Mouse (Mus musculus) spleen, postnatal 4 days (tissue): ENCODE measurements at regions not wholly inside any gene's neighbourhood (a gene's known extent, or its start where the extent isn't known, plus 50 kb on each side); places are given as distances from the start of the nearest gene placed in this dataset.

Experiments
- DNase-seq, 2 experiments: peaks; one replicate each; pipeline ENCODE4 v3.0.0; 2022; ENCODE audit warnings: low spot score in 2 of 2

GRCm38 (mm10) chr4:32153356-32153755 lies 85.2 kb upstream of the Bach2 start:
- peak in 1 of 2 experiments; percentile 35 for DNase-seq

GRCm38 (mm10) chr4:32156965-32157364 lies 81.6 kb upstream of the Bach2 start:
- DNase-seq = no peak

- no peak for DNase-seq
These were observed 80.2 kb upstream of the Bach2 start for GRCm38 (mm10) chr4:32158451-32158850.

GRCm38 (mm10) chr4:32158886-32159285 lies 79.7 kb upstream of the Bach2 start:
- no peak for DNase-seq

GRCm38 (mm10) chr4:32160815-32161214 lies 77.8 kb upstream of the Bach2 start:
- DNase-seq = no peak

GRCm38 (mm10) chr4:32161871-32162656 lies 76.5 kb upstream of the Bach2 start:
- DNase-seq = no peak

- no peak for DNase-seq
These were observed 75.8 kb upstream of the Bach2 start for GRCm38 (mm10) chr4:32162694-32163240.

- no peak for DNase-seq
These were observed 74.4 kb upstream of the Bach2 start for GRCm38 (mm10) chr4:32164081-32164641.

GRCm38 (mm10) chr4:32164736-32165241 lies 73.8 kb upstream of the Bach2 start:
- DNase-seq = no peak

- no peak for DNase-seq
These were observed 72.6 kb upstream of the Bach2 start for GRCm38 (mm10) chr4:32165918-32166528.

- DNase-seq = no peak
These were observed 71.5 kb upstream of the Bach2 start for GRCm38 (mm10) chr4:32167151-32167550.

- no peak for DNase-seq
These were observed 68.5 kb upstream of the Bach2 start for GRCm38 (mm10) chr4:32170106-32170459.

GRCm38 (mm10) chr4:32170460-32171192 lies 68.0 kb upstream of the Bach2 start:
- DNase-seq = peak; percentile 54 to 77

- no peak for DNase-seq
These were observed 67.3 kb upstream of the Bach2 start for GRCm38 (mm10) chr4:32171291-32171690.

GRCm38 (mm10) chr4:32172992-32173391 lies 65.6 kb upstream of the Bach2 start:
- DNase-seq = no peak

- no peak for DNase-seq
These were observed 63.8 kb upstream of the Bach2 start for GRCm38 (mm10) chr4:32174771-32175170.

- DNase-seq = no peak
These were observed 63.4 kb upstream of the Bach2 start for GRCm38 (mm10) chr4:32175231-32175630.

- no peak for DNase-seq
These were observed 62.7 kb upstream of the Bach2 start for GRCm38 (mm10) chr4:32175853-32176448.

- DNase-seq = no peak
These were observed 62.0 kb upstream of the Bach2 start for GRCm38 (mm10) chr4:32176449-32177135.

- DNase-seq = no peak
These were observed 60.5 kb upstream of the Bach2 start for GRCm38 (mm10) chr4:32177933-32178639.
